Mouse (Mus musculus): ENCODE data around the gene Psmd8.
"Not testable (repeated sequence)": the region's sequence is repeated elsewhere in the genome, so short reads cannot be mapped to it uniquely, and the experiment has no call there.

Gene Psmd8

GRCm38 (mm10) chr7:29170066-29170754 lies 10.3 kb downstream of the Psmd8 start, which contains the start of the genes Ggn and Spred3:
TSS of gene Ggn (plus strand) at chr7:29170210.
TSS of gene Spred3 (minus strand) at chr7:29170411.
- DNase-seq (ENCODE audit: low spot score) = peak; percentile 72

GRCm38 (mm10) chr7:29169231-29170065 lies 11.1 kb downstream of the Psmd8 start:
- peak; percentile 71 for DNase-seq (ENCODE audit: low spot score)

GRCm38 (mm10) chr7:29168791-29169230 lies 11.7 kb downstream of the Psmd8 start:
- DNase-seq (ENCODE audit: low spot score) = no peak

GRCm38 (mm10) chr7:29168121-29168695 lies 12.3 kb downstream of the Psmd8 start:
- no peak for DNase-seq (ENCODE audit: low spot score)

- no peak for DNase-seq (ENCODE audit: low spot score)
Observed at GRCm38 (mm10) chr7:29167656-29168055, 12.8 kb downstream of the Psmd8 start.

GRCm38 (mm10) chr7:29162750-29163525 lies 17.6 kb downstream of the Psmd8 start:
- DNase-seq (ENCODE audit: low spot score) = peak; percentile 38

GRCm38 (mm10) chr7:29162294-29162693 lies 18.2 kb downstream of the Psmd8 start:
- DNase-seq (ENCODE audit: low spot score) = no peak

GRCm38 (mm10) chr7:29158264-29158663 lies 22.2 kb downstream of the Psmd8 start:
- no peak for DNase-seq (ENCODE audit: low spot score)

GRCm38 (mm10) chr7:29155838-29156782 lies 24.4 kb downstream of the Psmd8 start, which contains the start of gene Fam98c:
TSS of gene Fam98c (minus strand) at chr7:29156234.
- peak; percentile 81 for DNase-seq (ENCODE audit: low spot score)

- DNase-seq (ENCODE audit: low spot score) = peak; percentile 88
Observed at GRCm38 (mm10) chr7:29155196-29155837, 25.2 kb downstream of the Psmd8 start.

GRCm38 (mm10) chr7:29154018-29154720 lies 26.3 kb downstream of the Psmd8 start:
- DNase-seq (ENCODE audit: low spot score) = no peak

GRCm38 (mm10) chr7:29151486-29151885 lies 29.0 kb downstream of the Psmd8 start:
- DNase-seq (ENCODE audit: low spot score) = no peak

- DNase-seq (ENCODE audit: low spot score) = no peak
Observed at GRCm38 (mm10) chr7:29148771-29149170, 31.7 kb downstream of the Psmd8 start.

GRCm38 (mm10) chr7:29146625-29147367 lies 33.7 kb downstream of the Psmd8 start:
- no peak for DNase-seq (ENCODE audit: low spot score)

- DNase-seq (ENCODE audit: low spot score) = no peak
Observed at GRCm38 (mm10) chr7:29144006-29144405, 36.5 kb downstream of the Psmd8 start.

- no peak for DNase-seq (ENCODE audit: low spot score)
Observed at GRCm38 (mm10) chr7:29141416-29141815, 39.1 kb downstream of the Psmd8 start.

- not testable (repeated sequence) for DNase-seq (ENCODE audit: low spot score)
Observed at GRCm38 (mm10) chr7:29139237-29139636, 41.3 kb downstream of the Psmd8 start.

GRCm38 (mm10) chr7:29137429-29137828 lies 43.1 kb downstream of the Psmd8 start:
- DNase-seq (ENCODE audit: low spot score) = peak; percentile 65
